Mouse (Mus musculus) left cerebral cortex, postnatal 4 days (tissue): Measurements from ENCODE around the gene Syce2. TPM values are rescaled to one million over a fixed set of nuclear protein-coding genes. Genes with fewer than 3 reads are reported as not detected.

Experiments
- DNase-seq: peaks from one replicate; pipeline ENCODE4 v3.0.0-alpha.2; 2022
- intact Hi-C: fragments of 180-260 bp; cut with DNase I; formaldehyde crosslinking; loops from one replicate; pipeline ENCODE4 v1.15.1; 2025
- total RNA-seq, 2 experiments: library from RNA; stranded (reverse); gene quantifications; 2 replicates each; pipeline ENCODE4 v1.2.3; 2021

Syce2 gene
- total RNA-seq, 2 experiments from 2014 or later = 42.0 to 42.4 TPM

DNA sequence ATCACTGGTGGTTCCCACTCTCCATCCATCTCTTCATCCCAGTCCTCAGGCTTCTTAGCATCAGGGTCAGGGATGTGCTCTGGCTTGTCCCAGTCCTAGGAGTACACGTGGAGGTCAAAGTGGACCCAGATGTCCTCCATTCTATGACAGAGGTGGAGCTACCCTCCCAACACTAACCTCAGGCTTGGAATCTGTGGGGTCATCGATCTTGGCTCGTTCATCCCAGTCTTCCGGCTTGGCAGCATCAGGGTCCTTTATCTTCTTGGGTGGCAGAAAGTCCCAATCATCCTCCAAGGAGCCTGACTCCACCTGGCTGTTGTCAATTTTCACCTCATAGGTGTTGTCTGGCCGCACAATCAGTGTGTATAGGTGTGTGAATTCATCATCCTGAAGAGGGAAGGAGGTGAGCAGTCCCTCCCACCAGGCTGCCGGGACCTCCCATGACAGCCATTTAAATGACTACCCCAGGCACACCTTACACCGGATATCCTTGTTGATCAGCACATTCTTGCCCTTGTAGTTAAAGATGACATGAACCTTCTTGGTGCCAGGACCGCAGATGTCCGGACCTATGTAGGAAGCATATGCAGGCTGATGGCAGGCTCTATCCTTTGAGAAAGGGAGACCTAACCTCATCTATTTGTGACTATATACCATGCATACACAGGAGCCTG is 27.4 kb upstream of the Syce2 start:
- DNase-seq = no peak
- intact Hi-C loops = no loop called here

DNA sequence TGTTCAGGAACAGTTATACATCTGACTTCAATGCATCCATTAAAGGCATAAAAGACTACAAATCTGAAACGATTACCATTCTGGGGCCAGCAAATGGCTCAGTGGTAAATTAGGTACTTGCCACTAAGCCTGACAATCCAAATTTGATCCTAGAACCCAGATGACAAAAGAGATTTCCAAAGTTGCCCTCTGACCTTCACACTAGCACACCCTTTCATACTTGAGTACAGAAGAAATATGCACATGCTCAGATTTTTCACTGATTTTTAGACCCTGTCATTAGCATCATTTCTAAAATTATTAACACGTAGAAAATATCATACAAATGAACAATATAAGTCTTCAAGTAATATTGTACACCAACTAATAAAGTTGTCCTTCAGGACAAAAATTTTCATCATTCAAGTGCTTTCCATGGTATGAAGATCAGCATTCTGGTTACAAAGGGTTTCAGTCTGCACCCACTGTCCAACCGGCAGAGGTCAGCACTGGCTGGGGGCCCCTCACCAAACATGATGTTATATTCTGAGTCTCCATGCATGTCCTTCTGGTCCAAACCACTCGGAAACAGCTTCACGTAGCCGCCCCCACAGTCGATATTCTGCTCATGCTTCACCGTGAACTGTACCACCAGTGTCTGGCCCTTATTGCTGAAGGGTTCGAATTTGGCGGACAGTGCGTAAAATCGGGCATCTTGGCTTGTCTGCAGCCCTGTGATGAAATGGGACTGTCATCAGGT is 26.4 kb upstream of the Syce2 start:
- DNase-seq = peak; percentile 67
- intact Hi-C loops = no loop called here

DNA sequence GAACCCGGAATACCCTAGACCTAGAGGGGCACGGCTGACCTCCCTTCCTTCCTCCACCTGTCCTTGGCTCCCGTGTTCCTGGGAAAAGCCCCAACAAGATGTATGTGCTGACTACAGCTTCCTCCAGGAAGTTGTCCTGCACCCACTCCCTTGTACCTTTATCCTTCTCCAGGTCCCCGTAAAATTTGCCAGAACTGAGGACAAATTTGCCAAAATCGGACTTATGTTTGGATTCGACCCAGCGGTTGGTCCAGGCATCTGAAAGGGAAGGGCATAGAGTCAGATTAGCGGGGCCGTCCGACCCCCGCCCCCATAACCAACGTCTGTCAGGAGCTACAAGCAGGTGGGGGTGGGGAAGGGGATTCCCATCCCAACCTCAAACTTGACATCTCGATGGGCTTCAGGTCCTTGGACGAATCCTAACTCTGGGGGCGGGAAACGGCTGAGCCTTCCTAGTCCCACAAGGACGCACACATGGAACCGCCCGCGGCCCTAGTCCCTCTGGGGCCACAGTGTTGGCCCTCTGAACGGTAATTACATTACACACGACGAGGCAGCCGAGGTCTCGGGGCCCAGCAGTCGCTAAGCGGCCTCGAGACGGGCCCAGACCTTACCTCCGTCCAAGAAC is 25.7 kb upstream of the Syce2 start:
- intact Hi-C loops = no loop called here
- peak; percentile 45 for DNase-seq

DNA sequence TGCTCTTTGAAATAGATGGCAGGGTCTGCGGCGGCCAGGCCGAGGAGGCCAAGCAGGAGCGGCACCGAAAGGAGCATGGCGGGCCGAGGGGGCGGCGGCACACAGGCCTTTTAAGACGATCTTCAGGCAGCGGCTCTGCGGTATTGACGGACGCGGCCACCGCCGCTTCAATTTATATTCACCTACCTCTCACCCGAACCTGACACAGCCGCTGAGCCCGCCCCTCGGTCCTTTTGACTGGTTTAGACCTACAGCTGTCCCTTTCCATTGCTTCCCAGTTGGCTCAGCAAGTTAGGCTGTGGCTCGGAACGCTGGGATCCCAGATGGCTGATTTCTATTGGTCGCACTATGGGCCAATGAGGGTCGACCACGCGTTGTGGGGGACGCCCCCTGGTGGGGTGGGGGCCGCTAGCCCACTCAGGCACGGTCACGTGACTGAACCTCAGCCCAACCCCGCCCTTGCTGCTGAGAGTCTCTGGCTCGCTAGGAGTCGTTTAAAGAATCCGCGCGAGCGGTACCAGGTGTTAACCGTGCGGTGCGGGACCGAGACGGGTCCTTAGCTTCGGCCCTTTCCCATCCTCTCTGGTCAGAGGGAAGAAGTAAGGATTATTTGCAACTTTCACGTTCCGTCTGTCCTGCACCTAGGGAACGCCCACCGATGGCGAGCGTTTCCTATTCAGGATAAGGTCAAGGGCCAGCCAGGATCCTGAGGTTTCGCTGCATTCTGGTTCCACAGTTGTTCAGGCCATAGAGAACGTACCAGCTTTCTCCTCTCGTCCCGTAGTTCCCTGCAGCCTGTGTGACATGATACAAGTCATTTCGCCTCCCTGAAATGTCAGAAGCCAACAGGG is 25.0 kb upstream of the Syce2 start, which contains the start of gene Calr:
TSS of gene Calr (minus strand) at position 213 of the 851 bp plus-strand sequence.
- intact Hi-C loops = no loop called here
- peak; percentile 100 for DNase-seq

DNA sequence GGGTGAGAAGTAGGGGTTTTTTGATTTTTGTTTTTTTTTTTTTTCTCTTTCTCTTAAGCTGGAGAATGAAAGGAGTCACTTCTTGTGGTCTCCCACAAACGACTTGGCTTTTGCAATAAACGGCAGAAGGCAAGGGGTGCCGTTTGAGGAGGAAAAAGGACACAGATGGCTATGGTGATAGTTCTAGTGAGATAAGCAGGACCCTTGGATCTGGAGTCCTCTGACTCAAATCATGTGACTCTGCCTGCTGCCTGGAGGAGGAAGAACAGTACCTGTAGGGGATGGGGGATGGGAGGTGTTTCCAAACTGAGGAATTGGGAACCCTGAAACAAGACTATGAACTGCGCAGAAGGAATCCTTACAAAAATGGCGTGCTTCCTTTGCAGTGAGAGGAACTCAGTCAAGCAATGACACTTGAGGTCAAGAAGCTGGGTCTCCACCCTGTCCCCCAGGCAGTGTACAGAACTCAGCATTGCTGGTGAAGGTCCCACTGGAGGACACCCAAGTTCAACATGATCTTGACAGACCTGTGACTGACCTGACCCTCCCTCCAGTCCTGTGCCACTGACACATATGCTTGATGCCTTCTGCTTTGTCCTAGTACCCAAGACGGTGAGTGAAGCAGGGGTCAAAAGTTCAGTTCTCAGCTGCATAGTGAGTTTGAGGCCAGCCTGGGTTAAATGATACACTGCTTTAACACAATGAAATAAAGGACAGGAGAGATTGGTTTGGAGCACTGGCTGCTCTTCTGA is 24.1 kb upstream of the Syce2 start:
- no peak for DNase-seq
- intact Hi-C loops = no loop called here

DNA sequence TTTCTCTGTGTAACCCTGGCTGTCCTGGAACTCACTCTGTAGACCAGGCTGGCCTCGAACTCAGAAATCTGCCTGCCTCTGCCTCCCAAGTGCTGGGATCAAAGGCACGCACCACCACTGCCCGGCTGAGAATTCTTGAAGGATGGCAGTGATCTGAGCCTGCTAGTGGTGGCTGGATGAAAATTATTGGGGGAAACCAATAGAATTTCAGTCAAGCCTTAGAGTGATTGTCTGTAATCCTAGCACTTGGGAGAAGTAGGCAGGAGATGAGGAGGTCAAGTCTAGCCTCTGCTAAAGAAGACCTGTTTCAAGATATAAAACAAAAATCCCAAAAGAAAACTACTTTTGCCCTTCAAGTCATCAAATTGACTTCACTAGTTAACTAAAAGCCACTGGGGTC is 15.5 kb upstream of the Syce2 start:
- no peak for DNase-seq
- intact Hi-C loops = loop anchor here (5.0 kb wide), 1 partner anchor 106 kb away; no protein-coding TSS in a partner anchor

DNA sequence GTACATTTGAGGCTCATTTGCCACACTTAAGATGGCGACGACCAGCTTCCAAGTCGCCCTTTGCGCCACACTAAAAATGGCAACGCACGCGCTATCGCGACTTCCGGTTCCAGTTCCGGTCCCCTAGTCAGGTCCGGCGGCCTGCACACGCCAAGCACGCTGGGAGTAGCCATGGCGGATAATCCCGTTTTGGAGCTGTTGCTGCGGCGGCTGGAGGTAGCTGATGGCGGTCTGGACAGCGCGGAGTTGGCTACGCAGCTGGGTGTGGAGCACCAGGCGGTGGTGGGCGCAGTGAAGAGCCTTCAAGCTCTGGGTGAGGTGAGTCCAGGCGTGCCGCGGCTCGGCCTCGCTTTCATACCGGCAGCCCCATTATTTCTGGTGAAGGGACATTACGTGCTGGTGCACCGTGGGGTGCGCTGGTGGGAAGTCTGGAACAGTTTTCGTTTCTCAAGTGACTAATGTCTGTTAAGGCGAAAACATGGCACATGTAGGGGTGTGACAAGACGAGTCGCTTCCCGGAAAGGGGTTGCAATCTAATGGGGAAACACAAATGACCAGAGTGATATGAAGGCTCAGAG is 15.0 kb upstream of the Syce2 start, which contains the start of gene Farsa:
TSS of gene Farsa (plus strand) at position 126 of the 578 bp plus-strand sequence.
- intact Hi-C loops = loop anchor here (5.0 kb wide), 1 partner anchor 105 kb away; no protein-coding TSS in a partner anchor
- peak; percentile 93 for DNase-seq

DNA sequence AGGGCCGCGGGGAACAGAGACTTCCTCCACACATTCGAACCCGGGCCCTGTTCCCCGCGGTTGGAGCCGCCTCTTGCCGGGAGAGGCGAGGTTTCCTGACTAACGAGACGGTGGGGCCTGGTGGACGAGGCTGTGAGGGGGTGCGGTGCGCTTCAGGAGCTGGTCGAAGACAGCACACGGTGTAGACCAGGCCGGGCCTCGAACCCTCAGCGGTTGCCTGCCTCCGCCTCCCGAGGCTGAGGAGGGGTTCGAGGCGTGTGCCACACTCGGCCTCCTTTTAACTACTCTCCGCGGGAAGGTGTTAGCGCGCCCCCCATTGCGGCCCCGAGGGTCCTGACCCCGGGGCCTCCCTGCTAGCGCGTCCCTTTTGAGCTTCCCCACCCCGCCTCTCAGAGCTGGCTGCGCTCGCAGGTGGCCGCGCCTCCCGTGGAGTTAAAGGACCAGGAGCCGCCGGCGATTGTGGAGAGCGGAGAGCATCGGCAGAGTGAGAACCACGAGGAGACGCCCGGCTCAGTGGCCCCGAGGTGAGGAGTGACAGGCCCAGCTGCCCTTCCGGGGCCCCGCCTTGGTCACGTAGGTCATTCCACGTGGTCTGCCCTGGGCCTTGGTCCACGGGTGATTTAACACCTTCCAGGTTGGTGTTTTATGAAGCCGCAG is 526 bp downstream of the Syce2 start:
- intact Hi-C loops = no loop called here
- DNase-seq = peak; percentile 27

DNA sequence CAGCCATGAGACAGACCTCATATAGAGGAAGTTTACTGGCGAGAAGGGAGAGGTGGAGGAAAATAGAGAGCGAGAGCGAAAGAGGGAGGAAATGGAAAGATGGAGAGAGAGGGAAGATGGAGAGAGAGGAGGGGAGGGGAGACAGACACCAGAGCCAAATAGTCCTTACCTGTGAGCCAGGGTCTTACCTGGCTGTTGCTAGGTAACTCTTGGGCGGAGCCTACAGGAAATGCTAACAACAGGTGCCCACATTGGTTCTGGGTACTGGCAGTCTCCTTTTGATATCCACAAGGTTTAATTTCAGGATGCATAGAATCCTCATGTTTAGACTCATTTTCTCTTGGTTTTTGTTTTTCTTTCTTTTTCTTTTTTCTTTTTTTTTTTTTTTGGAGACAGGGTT is 1.1 kb downstream of the Syce2 start:
- no peak for DNase-seq
- intact Hi-C loops = no loop called here

DNA sequence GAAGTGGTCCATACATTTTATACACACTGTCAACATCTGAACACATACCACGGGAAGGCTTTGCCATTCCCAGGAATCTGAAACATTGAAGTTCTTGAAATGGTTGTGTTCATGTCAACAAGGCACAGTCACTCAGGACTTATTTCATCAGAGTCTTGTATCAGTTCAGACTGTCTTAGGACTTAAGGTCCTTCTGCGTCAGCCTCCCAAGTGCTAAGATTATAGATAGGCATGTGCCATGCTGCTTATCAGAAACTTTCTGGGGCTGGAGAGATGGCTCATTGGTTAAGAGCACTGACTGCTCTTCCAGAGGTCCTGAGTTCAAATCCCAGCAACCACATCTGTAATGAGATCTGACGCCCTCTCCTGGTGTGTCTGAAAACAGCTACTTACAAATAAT is 2.4 kb downstream of the Syce2 start:
- no peak for DNase-seq
- intact Hi-C loops = no loop called here

DNA sequence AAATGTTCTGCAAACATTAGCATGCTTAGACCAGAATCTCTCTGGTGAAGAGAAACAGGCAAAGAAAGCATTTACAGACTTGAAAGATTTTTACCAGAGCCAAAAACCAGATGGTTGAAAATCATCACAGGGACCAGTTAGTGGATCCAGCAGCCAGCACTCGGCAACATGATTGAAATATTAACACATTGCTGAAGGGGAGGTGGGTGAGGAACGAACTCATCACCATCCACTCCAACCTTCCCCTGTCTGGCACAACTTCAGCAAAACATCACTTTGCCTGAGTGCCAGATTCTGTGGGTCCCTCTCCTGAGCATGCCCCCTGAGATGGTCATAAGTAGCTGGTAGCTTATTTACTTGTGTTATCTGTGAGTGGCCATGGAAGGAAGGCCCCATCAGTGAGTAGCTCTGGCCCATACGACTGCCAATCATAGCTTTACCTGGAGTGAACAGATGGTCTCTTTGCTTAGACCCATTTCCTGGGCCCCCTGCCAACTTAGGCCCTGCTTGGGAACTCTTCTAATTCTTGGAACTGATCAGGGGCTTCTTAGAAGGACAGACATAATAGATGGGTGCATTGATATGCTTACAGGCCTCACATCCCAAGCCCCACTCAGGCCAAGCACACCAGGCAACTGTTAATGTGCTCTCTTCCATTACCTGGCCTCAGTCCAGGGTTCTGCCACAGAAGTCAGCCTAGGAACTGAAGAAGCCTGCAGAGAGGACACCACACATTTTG is 5.6 kb downstream of the Syce2 start:
- peak; percentile 80 for DNase-seq
- intact Hi-C loops = no loop called here

DNA sequence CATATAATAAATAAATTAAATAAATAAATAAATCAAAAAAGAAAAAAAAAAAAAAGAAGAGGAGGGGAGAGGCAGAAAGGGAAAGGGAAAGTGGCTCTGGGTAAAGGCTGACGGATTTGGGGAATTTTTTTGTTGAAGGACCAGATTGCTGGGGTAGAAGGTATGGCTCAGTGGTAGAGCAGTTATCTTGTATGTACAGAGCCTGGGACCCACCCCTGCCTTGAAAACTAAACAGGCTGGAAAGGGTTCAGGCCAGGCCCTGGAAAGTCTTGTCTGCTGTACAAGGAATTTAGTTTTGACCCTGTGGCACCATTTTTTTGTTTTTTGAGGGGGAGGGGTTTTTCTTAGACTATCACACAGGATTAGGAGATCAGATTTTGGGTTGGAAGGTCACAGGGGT is 7.0 kb downstream of the Syce2 start:
- no peak for DNase-seq
- intact Hi-C loops = no loop called here

DNA sequence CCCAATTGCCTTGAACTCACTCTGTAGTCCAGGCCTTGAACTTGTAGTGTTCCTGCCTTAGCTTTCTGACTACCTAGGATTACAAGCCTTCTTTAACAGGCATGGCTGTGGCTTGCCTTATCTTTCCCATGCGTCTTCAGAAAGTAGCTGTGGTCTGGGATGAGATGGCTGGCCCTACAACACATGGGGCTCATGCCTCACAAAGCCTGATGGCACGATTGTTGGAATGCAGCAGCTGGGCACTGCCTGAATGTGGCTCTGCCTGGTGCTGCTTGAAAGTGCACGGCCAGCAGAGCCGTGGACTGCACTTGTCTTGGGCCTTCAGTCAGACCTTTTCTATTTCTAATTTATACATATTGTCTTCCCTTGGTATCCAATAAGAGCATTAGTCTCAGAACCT is 12.8 kb downstream of the Syce2 start:
- intact Hi-C loops = no loop called here
- no peak for DNase-seq

DNA sequence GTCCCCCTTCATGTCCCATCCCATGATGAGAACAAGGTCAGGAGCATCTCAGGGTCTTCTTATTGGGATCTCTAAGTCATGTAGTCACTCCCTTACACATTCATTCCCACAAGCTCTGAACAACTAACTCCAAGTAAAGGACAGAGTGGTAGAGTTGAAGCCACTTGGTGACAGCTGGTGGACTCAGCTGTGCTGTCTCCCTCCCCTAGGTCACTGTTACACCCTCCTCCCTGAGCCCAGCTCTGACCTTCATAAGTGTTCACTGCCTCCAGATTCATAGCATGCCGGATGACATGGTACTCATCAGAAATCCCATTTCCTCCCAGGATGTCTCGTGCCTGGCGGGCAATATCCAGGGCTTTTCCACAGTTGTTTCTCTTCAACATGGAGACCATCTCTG is 16.4 kb downstream of the Syce2 start:
- intact Hi-C loops = no loop called here
- DNase-seq = no peak

DNA sequence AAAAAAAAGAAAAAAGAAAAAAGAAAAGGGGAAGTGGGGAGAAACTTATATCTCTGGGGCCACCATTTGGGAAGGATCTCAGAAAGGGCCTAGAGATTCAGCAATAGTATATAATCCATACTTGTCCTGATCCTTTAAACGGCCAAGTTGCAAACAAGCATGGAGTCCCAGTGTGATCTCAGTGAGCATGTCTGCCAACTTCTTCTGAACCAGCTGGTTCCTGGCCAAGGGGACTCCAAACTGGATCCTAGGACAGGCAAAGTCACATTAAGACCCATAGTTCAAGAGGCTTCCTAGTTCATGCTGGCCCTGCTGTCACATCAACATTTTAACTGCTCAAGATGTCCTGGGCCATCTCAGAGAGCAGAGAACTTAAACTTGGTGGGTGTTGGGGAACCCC is 17.2 kb downstream of the Syce2 start:
- intact Hi-C loops = no loop called here
- no peak for DNase-seq

DNA sequence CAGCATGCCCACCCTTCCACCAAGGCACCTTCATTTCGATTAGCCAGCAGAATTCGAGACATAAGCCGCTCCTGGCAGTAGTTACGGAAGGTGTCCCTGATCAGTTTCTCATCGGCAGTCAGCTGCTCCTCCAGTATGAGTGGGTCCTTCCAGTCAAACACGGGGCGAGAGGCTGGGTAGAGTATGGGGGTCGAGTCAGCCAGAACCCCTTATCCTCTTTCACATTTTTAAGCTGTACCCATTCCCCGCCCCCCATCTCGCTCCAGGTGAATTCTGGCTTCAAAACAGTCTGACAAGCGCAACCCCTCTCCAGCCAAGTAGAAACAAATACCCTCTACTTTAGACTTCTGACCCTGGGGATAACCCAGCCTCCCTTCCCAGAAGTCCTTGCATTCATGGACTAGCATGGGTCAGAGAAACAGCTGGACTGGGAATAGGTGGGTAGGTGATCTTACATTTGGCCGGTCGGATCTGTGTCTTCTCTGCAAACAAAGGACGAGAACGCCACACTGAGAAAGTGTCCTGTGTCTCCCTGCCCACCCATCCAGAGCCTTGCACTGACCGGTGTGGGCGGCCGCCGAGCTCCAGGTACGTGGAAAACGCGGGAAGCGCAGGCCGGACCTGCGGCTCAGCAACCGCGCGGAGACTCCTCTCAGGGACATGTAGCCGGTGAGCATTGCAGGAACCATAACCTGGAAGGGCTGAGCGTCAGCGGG is 21.2 kb downstream of the Syce2 start:
- intact Hi-C loops = no loop called here

DNA sequence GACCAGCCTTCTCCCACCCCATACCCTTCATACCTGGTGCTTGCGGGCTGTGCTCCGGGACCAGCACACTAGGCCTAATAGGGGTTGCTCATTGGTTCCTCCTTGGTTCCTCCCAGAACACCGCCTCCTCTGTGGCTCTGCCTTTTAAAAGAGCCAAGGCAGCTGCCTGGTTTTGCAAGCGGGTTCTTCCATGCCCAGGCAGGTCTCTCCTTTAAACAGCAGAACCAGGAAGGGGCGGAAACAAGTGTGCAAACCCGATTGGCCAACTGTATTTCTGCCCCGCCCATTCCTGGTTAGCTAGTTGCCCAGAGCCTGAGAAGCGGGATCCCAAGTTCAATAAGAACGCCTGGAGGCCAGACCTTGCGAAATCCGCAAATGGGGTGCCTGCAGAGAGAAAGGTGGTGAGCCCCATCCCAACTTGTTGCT is 21.8 kb downstream of the Syce2 start, which contains the start of gene Gcdh:
TSS of gene Gcdh (minus strand) at position 213 of the 426 bp plus-strand sequence.
- intact Hi-C loops = no loop called here

More for the DNA sequence above, 21.2 kb downstream of the Syce2 start:
- DNase-seq = no peak

DNA sequence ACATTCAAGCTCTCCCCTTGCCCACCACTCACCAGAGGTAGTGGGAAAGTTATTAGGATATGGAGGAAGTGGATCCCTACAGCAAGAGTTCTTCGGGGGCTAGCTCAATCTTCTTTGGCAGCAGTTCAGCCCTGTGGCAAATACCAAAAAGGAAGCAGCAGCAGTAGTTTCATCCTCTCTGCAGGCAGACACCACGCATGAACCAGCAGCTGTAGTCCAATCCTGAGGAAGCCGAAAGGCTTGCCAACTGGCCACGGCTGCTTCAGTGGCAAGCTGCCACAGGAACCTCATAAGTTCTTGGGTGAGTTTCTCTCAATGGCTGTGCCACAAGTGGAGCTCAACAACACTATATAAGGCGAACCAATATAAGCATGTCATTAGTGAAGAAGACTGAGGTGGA is 24.1 kb downstream of the Syce2 start:
- DNase-seq = no peak
- intact Hi-C loops = no loop called here

More for the DNA sequence above, 21.8 kb downstream of the Syce2 start, which contains the start of gene Gcdh:
- DNase-seq = peak; percentile 87
